Mouse (Mus musculus): ENCODE data around the gene Hkdc1. TPM values are rescaled to one million over a fixed set of nuclear protein-coding genes. Genes with fewer than 3 reads are reported as not detected.

Gene Hkdc1
- polyA plus RNA-seq (2014; fragmentation: Illumina TruSeq; extraction: RNeasy Lipid Tissue Mini Kit (QIAGEN cat#74804); ENCODE audit: insufficient read depth, low read depth, low replicate concordance), result 3.0 TPM

GRCm38 (mm10) chr10:62422255-62422654, at the start of gene Hkdc1:
Gene Hkdc1, minus strand, starts transcription at chr10:62422491.

GRCm38 (mm10) chr10:62449364-62450279, 27.3 kb upstream of the Hkdc1 start, which contains the start of the genes 4930507D05Rik and Supv3l1:
Gene 4930507D05Rik, plus strand, starts transcription at chr10:62449489.
Gene Supv3l1, minus strand, starts transcription at chr10:62449738.

GRCm38 (mm10) chr10:62379808-62380207, 42.5 kb downstream of the Hkdc1 start, which contains the start of gene Hk1:
Gene Hk1, minus strand, starts transcription at chr10:62379908.

Other genes starting within 250 kb of the Hkdc1 start
- 44.5 TPM for gene Tspan15, start 191.2 kb downstream of the Hkdc1 start, polyA plus RNA-seq (2014; fragmentation: Illumina TruSeq; extraction: RNeasy Lipid Tissue Mini Kit (QIAGEN cat#74804); ENCODE audit: insufficient read depth, low read depth, low replicate concordance)
- 0.10 TPM for gene Tacr2, start 170.1 kb downstream of the Hkdc1 start, polyA plus RNA-seq (2014; fragmentation: Illumina TruSeq; extraction: RNeasy Lipid Tissue Mini Kit (QIAGEN cat#74804); ENCODE audit: insufficient read depth, low read depth, low replicate concordance)
- 17.9 TPM for gene Hk1, start 42.6 kb downstream of the Hkdc1 start, polyA plus RNA-seq (2014; fragmentation: Illumina TruSeq; extraction: RNeasy Lipid Tissue Mini Kit (QIAGEN cat#74804); ENCODE audit: insufficient read depth, low read depth, low replicate concordance)
- not detected for gene 4930507D05Rik, start 27.0 kb upstream of the Hkdc1 start, polyA plus RNA-seq (2014; fragmentation: Illumina TruSeq; extraction: RNeasy Lipid Tissue Mini Kit (QIAGEN cat#74804); ENCODE audit: insufficient read depth, low read depth, low replicate concordance)
- 8.4 TPM for gene Supv3l1, start 27.2 kb upstream of the Hkdc1 start, polyA plus RNA-seq (2014; fragmentation: Illumina TruSeq; extraction: RNeasy Lipid Tissue Mini Kit (QIAGEN cat#74804); ENCODE audit: insufficient read depth, low read depth, low replicate concordance)
- 33.3 TPM for gene Vps26a, start 64.3 kb upstream of the Hkdc1 start, polyA plus RNA-seq (2014; fragmentation: Illumina TruSeq; extraction: RNeasy Lipid Tissue Mini Kit (QIAGEN cat#74804); ENCODE audit: insufficient read depth, low read depth, low replicate concordance)
- gene Srgn, start 105.0 kb upstream of the Hkdc1 start, polyA plus RNA-seq (2014; fragmentation: Illumina TruSeq; extraction: RNeasy Lipid Tissue Mini Kit (QIAGEN cat#74804); ENCODE audit: insufficient read depth, low read depth, low replicate concordance), result 199 TPM
- 24.5 TPM for gene Kif1bp, start 156.0 kb upstream of the Hkdc1 start, polyA plus RNA-seq (2014; fragmentation: Illumina TruSeq; extraction: RNeasy Lipid Tissue Mini Kit (QIAGEN cat#74804); ENCODE audit: insufficient read depth, low read depth, low replicate concordance)
- gene Ddx21, start 179.8 kb upstream of the Hkdc1 start, polyA plus RNA-seq (2014; fragmentation: Illumina TruSeq; extraction: RNeasy Lipid Tissue Mini Kit (QIAGEN cat#74804); ENCODE audit: insufficient read depth, low read depth, low replicate concordance), result 16.6 TPM
- gene Ddx50, start 228.7 kb upstream of the Hkdc1 start, polyA plus RNA-seq (2014; fragmentation: Illumina TruSeq; extraction: RNeasy Lipid Tissue Mini Kit (QIAGEN cat#74804); ENCODE audit: insufficient read depth, low read depth, low replicate concordance), result 53.1 TPM

Measured in lung, adult 10 weeks (tissue).